Mouse (Mus musculus) activated CD4-positive, CD25-positive, alpha-beta regulatory T cell, adult 9 weeks (primary cell): ENCODE results near the gene Serinc4. TPM values are rescaled to one million over a fixed set of nuclear protein-coding genes. Genes with fewer than 3 reads are reported as not detected.

Experiments used
- polyA plus RNA-seq: library from polyadenylated mRNA; unstranded; fragments of 100-300 nt; shearing (Covaris generic); gene quantifications from one replicate; pipeline ENCODE4 v1.2.1, GENCODE M21; 2017

The Serinc4 gene
- polyA plus RNA-seq = not detected

GRCm38 (mm10) chr2:121456692-121457642, at the start of gene Serinc4:
Gene Serinc4 (minus strand): TSS chr2:121456781.

GRCm38 (mm10) chr2:121473301-121474179, 17.0 kb upstream of the Serinc4 start, which contains the start of gene Mfap1b:
Gene Mfap1b (minus strand): TSS chr2:121474067.

GRCm38 (mm10) chr2:121452990-121453389, 3.6 kb downstream of the Serinc4 start, which contains the start of gene Hypk:
Gene Hypk (plus strand): TSS chr2:121453290.

GRCm38 (mm10) chr2:121448739-121449535, 7.6 kb downstream of the Serinc4 start, which contains the start of gene Serf2:
Gene Serf2 (plus strand): TSS chr2:121449195.

GRCm38 (mm10) chr2:121444178-121444577, 12.4 kb downstream of the Serinc4 start, which contains the start of gene Ell3:
Gene Ell3 (minus strand): TSS chr2:121444278.

GRCm38 (mm10) chr2:121413387-121414042, 43.1 kb downstream of the Serinc4 start, which contains the start of the genes Pdia3 and Catsper2:
Gene Pdia3 (plus strand): TSS chr2:121413775.
Gene Catsper2 (minus strand): TSS chr2:121413792.

Other genes with a start within 250 kb of the Serinc4 start
- gene Trp53bp1, start 185.4 kb downstream of the Serinc4 start, polyA plus RNA-seq = 82.4 TPM
- gene Map1a, start 167.2 kb downstream of the Serinc4 start, polyA plus RNA-seq = 0.06 TPM
- gene Ppip5k1, start 101.4 kb downstream of the Serinc4 start, polyA plus RNA-seq = 15.4 TPM
- gene Ckmt1, start 99.1 kb downstream of the Serinc4 start, polyA plus RNA-seq = not detected
- gene Strc, start 69.6 kb downstream of the Serinc4 start, polyA plus RNA-seq = 0.16 TPM
- gene Pdia3, start 43.0 kb downstream of the Serinc4 start, polyA plus RNA-seq = 623 TPM
- 2.0 TPM for gene Catsper2, start 43.0 kb downstream of the Serinc4 start, polyA plus RNA-seq
- gene Ell3, start 12.5 kb downstream of the Serinc4 start, polyA plus RNA-seq = 0.87 TPM
- 565 TPM for gene Serf2, start 7.6 kb downstream of the Serinc4 start, polyA plus RNA-seq
- gene Hypk, start 3.5 kb downstream of the Serinc4 start, polyA plus RNA-seq = 143 TPM
- 103 TPM for gene Mfap1b, start 17.3 kb upstream of the Serinc4 start, polyA plus RNA-seq
- 36.1 TPM for gene Mfap1a, start 49.9 kb upstream of the Serinc4 start, polyA plus RNA-seq
- 8.7 TPM for gene Wdr76, start 49.9 kb upstream of the Serinc4 start, polyA plus RNA-seq